Mouse (Mus musculus) adrenal gland, adult 18-20 months (tissue): Measurements from ENCODE around the gene Abcg2. TPM values are rescaled to one million over a fixed set of nuclear protein-coding genes. Genes with fewer than 3 reads are reported as not detected.

Experiments
- DNase-seq, 2 experiments: peaks; one replicate each; pipeline ENCODE4 v3.0.0; 2021 to 2022; ENCODE audit warnings: low spot score in 2 of 2
- total RNA-seq, 2 experiments: library from RNA; stranded (reverse); gene quantifications; 1 replicate in 1 of 2; 2 replicates in 1 of 2; pipeline ENCODE4 v1.2.3; 2021

Gene Abcg2
- total RNA-seq, 2 experiments from 2014 or later = 23.4 to 26.1 TPM

DNA sequence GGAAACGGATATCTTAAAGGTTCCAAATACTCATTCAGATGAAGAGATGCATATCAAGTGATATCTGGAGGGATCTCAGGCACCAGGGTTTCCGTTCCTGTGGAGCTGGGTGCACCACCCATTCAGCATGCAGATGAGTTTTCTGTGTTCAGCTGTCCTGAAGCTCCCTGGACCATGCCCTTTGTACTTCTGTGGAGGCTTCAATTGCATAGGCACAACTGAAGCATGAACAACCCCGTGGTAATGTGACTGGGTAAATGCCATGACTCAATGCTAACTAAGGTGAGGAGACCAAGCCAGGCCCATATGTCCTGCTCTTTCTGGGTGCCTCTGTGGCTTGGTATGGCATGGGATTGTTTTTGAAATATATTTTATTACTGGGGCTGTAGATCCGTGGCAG is 49.4 kb downstream of the Abcg2 start:
- no peak for DNase-seq

DNA sequence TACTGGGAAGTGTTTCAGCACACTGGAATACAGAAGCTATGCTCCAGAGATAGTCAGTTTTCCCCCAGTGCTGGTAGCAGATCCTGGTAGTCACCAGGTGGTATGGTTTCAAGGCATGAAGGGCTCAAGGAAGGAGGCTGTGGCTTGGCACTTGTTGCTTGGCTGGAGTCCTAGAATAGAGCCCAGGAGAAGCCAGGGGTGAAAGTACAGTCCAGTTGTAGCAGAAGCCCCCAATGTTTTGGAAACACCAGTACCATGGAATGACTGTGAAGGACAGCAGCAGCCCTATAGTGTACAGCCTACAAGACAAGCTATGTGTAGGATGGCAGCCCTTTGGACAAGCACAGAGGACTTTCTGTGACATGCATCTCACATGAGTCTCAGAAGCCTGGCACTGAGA is 54.2 kb downstream of the Abcg2 start:
- DNase-seq = no peak

DNA sequence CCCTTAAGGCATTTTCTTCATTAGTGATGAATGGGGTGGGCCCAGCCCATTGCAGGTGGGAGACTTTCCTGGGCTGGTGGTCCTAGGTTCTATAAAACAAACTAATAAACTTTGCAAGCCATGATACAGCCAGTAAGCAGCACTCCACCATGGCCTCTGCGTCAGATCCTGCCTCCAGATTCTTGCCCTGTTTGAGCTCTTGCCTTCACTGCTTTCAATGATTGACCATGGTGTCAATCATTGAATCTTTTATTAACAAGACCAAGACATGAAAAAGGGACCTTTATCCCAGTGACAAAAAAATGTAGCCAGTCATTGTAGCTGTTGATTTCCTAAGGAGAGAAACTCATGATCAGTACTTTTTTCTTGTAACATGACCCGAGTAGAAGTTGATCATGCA is 55.1 kb downstream of the Abcg2 start:
- DNase-seq = no peak

DNA sequence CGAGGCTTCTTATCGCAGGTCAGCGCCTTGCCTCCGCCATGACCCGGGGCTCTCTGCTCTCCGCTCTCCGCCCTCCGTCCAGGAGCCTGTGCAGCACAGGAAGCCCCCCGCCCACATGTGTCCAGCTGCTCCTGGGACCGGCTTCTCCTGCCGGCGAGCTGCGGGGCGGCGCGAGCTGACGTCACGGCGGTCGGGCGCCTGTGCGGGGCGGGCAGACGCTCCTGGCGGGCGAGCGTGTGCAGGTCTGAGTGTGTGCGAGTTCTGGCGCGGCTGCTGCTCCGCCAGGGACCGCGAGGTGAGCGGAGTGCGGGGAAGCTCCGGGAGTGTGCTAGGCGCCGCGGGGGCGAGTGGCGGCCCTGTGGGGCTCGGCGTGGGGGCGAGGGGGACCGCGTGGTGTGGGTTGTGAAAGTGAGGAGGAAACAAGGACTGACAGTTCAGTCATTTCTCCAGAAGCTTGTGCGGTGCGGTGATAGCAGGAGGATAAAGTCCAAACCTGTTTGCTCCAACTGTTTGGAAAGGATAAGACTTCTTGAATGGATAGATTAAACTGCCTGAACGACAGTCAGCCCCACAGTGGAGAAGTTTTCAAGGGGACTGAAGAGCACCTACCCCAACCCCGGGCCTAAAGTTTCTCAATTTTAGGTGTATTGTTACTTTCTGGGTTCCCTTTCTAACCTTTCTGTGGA is 56.2 kb downstream of the Abcg2 start:
- DNase-seq = peak; percentile 67 to 75

DNA sequence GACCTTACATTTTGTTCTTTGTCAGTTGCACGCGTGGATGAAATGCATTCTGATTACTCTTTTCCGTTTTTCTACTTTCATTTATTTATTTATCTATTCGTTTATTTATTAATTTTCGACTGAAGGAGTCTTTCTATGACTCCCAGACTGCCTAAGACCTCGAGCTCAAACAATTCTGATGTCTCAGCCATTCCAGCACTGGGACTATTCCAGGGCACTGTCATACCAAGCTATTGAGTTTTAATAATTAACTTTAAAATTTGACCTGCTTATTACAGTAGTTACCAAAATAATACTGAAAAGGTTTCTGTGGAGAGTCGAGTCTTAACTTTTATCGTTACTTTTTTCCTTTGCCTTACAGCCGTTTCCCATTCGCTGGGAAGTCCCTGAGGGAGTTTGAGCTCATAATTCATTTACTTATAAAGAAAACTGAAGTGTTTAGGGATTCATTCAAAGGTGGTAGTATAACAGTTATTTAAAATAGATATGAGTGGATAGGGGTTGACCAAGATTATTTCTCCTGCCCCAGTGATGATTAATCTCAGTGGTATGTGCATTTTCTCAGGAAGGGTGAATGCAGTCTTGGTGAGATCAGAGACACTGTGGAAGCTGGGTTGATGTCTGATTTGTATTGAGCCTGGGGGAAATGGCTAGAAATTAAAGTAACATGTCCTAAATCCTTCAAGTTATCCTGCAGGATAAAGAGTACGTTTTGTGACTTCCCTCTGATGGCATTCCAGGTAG is 56.9 kb downstream of the Abcg2 start:
- no peak for DNase-seq

DNA sequence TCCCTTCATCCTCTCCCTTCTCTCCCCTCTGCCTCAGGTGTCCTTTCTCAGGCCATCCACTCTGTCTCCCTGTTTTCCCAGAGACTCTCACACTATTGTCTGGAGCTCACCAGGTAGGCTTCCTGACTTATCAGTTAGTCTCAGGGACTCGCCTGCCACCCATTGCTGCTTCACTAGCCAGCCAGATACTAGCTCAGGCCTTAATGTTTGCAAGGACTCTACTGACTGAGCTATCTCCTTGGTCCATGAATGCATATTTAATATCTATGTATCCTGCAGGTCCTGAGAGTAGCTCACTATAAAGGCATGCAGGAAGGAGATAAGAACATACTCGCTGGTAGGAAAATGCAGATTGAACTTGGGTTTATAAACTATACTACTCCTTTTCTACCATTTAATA is 57.9 kb downstream of the Abcg2 start:
- DNase-seq = no peak

DNA sequence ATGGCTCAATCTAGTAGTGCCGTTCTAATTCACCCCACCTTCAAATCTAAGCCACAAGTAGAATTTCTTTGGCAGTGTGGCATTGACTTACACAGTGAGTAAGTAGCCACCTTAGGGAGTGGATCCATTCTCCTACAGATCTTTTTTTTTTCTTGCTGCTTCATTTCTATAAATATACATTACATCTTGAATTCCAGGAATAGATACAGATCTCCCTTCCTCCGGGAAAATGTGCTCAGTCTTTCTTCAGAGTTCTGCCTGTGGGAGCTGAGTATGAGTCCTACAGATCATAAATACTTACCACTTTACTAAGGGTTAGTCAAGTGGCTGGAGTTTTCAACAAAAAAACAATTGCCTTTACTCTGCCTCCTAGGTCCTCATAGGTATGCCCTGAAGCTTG is 60.3 kb downstream of the Abcg2 start:
- DNase-seq = no peak

DNA sequence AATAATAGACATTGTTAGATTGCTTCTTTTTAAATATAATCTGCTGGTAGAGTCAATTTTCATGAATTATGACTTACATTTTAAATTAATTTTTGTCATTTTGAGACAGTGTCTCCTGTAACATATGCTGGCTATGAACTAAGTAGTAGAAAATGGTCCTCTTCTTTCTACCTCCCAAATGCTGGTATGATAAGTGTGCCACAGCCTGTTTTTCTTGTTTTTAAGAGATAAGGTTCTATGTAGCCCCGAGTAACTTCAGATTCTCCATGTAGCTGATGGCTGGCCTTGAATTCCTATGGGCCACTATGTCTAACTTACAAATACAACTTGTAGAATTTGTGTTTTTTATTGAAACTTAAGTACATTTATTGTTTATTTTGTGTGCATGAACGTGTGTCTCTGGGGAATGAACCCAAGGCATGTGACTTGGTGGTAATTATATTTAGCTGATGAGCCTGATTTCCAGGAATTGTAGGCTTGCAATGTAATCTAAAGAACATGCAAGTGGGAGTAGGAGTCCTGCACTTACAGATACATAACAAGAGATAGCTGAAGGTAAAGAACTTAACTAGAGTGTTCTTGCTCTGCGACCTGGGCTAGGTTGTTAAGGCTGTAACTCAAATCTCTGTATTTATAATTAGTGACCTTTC is 63.9 kb downstream of the Abcg2 start:
- no peak for DNase-seq

DNA sequence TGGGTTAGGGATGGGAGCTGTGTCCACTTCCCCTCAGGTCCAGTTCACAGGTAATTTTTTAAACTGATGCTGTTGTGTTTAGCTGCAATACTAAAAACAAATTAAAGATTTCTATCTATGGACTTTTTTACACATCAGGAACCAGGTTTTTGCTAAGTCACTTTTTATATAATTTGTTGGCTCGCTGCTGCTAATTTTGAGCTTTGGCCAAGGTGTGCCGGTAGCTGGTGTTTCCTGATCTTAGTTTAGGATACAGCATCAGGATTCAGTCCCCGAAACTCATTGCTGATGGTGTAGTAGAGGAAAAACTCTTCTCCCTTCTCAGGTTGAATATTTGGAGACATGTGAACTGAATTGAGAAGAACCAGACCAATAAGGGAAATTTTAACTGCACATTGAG is 65.8 kb downstream of the Abcg2 start:
- no peak for DNase-seq

DNA sequence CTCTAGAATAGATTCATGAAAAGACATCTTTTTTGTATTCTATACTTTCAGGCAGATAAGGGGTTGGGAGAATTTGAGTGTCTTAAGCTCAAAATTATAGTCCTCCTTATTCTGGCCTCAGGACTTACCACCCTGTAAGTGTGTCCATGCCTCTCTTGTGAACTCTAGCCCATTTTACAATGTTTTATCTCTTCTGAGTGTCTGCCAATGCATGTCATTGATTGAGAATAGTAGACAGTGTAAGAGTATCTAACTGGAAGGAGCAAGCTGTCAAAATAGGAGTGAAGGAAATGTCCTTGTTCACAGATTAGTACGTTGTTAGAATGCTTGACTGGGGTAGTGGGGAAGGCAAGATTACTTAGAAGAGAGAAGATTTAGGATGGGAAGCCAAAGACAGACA is 66.7 kb downstream of the Abcg2 start:
- no peak for DNase-seq

DNA sequence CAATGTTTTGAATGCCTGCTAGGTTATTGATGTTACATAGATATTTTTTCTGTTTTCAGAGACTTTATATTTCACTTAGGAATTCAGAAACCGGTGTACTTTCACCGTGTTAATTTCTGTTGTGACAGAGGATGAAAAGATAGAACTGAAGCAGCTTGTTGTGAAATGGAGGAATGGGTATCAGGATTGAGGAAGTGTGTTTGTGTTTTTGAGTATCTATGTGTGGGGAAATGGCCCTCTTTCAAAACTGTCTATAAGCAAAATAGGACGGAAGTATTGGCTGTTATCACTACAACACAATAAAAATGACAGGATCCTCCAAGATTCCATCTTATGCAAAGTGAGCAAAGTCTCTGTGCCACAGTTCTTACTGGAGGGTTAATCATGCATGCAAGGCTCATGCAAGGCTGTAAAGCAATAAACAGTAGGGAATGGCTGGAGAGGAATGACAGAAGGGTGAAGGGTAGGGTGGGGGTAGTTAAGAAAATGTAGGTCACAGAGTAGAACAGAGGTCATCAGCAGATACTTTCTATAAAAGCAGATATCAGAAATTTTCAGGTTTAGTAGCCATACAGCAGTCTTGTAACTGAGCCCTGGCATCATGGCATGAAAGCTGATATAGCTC is 76.7 kb downstream of the Abcg2 start:
- no peak for DNase-seq

DNA sequence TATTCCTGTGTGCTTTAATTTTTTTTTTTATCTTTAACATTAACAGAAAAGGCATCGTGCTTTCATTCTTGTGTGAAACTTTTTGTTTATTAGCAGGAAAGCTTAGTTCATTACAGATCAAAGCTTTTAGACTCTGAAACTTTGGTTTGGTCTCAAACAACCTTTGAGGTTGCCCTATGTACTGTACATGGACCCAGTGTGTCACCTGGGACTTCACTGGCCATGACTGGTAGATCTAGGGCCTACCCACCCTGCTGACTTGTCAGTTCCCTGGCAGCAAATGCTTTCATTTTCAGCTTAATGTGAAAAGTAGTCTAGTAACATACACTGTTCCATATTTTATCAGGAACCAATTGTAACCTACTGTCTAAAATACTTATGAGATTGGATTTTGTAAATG is 93.5 kb downstream of the Abcg2 start:
- no peak for DNase-seq

DNA sequence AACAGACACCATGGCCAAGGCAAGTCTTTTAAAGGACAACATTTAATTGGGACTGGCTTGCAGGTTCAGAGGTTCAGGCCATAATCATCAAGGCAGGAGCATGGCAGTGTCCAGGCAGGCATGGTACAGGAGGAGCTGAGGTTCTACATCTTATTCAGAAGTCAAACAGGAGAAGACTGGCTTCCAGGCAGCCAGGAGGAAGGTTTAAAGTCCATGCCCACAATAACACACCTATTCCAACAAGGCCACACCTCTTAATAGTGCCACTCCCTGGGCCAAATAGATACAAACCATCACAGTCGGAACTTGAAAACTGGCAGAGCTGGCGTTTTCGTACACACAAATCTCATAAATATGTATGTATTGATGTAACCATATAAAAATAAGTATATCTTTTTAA is 94.2 kb downstream of the Abcg2 start:
- DNase-seq = no peak

DNA sequence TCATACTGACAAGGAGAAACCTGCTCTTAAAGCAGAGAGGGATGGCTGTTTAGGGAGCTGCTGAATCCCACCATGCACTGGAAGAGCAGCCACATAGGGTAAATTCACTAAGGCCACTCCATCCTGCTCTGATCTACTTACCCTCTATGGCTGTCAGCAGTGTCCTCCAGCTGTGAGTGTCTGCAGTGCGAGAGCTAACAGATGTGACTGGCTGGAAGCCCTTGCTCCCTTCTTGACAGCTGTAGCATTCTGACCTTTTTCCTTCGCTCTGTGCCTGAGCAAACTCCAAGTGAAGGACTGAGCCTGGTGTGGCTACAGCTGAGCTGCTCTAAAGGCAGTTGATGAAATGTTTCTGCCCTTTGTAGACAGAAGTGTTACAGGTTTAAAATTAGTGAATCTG is 107.3 kb downstream of the Abcg2 start:
- DNase-seq = no peak

DNA sequence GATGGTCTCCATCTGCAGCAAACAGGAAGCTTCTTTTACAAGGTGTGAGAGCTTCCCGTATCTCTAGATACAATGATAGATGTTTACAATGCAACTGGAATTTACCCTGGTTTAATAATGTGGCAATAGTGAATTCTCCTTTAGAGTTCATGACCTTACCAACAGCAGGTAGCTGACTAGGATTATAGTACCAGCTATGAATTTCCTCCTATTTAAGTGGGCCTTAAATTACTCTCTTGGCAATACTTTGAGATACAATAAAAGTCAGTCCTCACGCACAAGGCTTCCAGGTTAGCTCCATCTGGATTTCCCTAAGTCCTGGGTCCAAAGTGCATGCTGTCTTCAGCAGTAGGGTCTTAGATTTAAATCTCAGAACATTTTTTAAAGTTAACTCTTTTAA is 109.9 kb downstream of the Abcg2 start:
- no peak for DNase-seq

DNA sequence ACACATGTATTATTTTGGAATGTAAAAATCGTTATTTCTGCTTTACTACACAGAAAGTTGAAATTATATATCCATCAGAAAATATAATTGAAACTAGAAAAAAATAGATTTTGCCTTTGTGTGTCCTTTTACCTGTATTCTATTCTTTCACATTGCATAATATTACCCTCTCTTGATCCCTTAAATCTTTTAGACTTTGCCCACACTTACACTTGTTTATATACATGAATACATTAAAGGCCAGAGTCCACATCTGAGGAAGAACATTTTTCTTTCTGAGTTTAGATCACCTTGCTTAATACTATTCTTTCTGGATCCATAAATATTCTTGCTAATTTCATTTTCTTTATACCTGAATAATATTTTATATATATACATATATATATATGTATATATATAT is 110.4 kb downstream of the Abcg2 start:
- DNase-seq = no peak

DNA sequence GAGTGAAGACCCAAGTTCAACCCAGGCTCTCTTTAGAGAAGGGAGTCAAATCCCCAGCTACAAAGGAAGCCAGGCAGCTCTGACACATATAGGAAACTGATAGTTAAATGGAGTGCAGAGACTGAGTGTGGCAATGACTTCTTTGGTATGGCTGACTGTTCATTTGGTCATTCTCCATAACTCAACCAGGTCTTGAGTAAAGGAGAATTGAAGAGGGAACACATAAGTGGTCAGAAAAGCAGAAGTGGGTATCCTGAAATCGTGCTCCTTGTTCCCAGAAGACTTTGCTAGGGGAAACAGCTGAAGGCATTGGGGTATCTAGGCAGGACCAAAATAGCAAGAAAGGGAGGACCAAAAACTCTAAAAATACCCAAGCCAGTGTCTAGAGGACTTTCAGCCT is 126.0 kb downstream of the Abcg2 start:
- DNase-seq = no peak

DNA sequence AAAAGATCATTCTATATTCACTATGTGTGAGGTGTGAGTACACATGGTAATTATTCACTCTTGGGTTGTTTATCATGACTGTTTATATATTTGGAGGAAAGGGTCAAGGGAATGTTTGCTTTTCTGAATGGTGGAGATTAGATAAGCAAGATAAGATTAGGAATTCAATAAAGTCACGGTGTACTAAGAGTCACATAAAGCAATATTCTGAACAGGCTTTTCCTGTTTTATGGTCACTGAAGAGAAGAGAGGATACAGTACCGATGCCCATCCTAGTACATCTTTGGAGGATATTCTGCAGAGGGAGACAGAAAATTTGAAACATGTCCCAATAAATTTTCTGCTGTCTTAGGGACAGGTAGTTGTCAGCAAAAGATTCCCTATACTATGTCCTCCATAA is 127.6 kb downstream of the Abcg2 start:
- DNase-seq = no peak

DNA sequence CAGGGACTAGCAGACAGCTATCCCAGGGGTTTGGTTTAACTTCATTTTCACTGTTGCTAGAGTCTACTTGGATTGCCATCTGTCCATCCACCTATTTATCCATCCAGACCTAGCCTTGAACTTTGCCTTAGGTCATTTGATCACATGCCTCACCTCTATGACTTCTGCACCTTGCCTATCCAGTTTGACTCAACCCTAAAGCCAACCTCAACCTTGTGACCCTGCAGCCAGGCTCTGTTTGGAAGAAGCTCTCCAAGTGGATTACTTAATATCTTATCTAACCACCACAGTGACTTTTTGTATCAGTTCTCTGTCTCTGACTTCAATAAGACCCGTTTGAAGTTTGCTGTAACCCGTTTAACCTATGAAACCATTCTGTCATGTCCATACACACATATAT is 149.5 kb downstream of the Abcg2 start:
- DNase-seq = no peak

DNA sequence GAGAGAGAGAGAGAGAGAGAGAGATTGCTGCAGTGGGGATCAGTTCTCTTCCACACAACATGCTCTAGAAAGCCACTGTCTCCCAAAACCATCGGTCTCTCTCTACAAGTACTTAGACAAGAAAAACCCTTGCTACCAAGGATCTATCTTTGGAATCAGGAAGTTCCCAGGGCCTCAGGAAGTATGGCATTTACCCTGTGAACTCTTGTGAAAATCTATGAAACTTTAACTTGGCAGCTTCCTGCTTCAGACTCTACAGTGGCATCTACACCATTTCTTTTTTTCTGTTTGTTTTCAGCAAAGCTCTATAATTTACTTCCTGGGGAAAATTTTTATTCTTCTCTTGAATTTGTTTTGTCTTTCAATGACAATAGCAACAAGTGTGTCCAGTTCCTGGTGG is 150.8 kb downstream of the Abcg2 start:
- no peak for DNase-seq
